Mouse (Mus musculus): Measurements from ENCODE around the gene Vopp1. TPM values are rescaled to one million over a fixed set of nuclear protein-coding genes. Genes with fewer than 3 reads are reported as not detected.

Gene Vopp1
- total and polyA plus RNA-seq, 2 experiments from 2014 or later: 16.2 to 20.3 TPM

GRCm38 (mm10) chr6:57743333-57743732 is 81.6 kb downstream of the Vopp1 start:
- Histone ChIP-seq H3K36me3 (replicated peaks; ENCODE audit: control insufficient read depth, insufficient read depth, low read length) (peaks cover 9% of the 10 kb centered on the region; the same call in 1 of the 2 replicates), H3K27me3 (ENCODE audit: control insufficient read depth, insufficient read depth, low read length) (no peaks in the 10 kb centered on the region), H3K9me3 (replicated peaks; ENCODE audit: control insufficient read depth, low read length) (no peaks in the 10 kb centered on the region), H3K4me2 (ENCODE audit: low read depth, low read length) (no peak overlapping the region), H3K4me3 (ENCODE audit: low read depth, low read length) (no peak overlapping the region), H3K9ac (replicated peaks; ENCODE audit: low read depth, low read length) (no peak overlapping the region), H3K4me1 (ENCODE audit: control insufficient read depth, insufficient read depth) (no peaks in the 10 kb centered on the region), H3K27ac (ENCODE audit: low read depth) (no peak overlapping the region)
- 56% methylated on average over 2 of the region's 2 CpGs for WGBS
- ATAC-seq (ENCODE audit: insufficient read depth, low read depth) (no peak), DNase-seq (ENCODE audit: low spot score) (no peak)
- TF ChIP-seq CTCF (IDR thresholded peaks at IDR 0.05; ENCODE audit: low read depth) (peak; percentile 40), EP300 (IDR thresholded peaks at IDR 0.05; ENCODE audit: low read depth) (no peak)

- H3K4me1 ChIP-seq (ENCODE audit: control insufficient read depth, insufficient read depth): no peaks in the 10 kb centered on the region
- no peaks in the 10 kb centered on the region for H3K9me3 ChIP-seq (replicated peaks; ENCODE audit: control insufficient read depth, low read length)
- no peak for DNase-seq (ENCODE audit: low spot score)
- H3K4me2 ChIP-seq (ENCODE audit: low read depth, low read length): no peak overlapping the region
- no peak for ATAC-seq (ENCODE audit: insufficient read depth, low read depth)
- peaks cover 14% of the 10 kb centered on the region for H3K36me3 ChIP-seq (replicated peaks; ENCODE audit: control insufficient read depth, insufficient read depth, low read length)
- TF ChIP-seq EP300 (IDR thresholded peaks at IDR 0.05; ENCODE audit: low read depth) (no peak), CTCF (IDR thresholded peaks at IDR 0.05; ENCODE audit: low read depth) (no peak)
- H3K9ac ChIP-seq (replicated peaks; ENCODE audit: low read depth, low read length): no peak overlapping the region
- WGBS: 97% methylated on average over 1 of the region's 1 CpGs
- no peaks in the 10 kb centered on the region for H3K27me3 ChIP-seq (ENCODE audit: control insufficient read depth, insufficient read depth, low read length)
- no peak overlapping the region for H3K4me3 ChIP-seq (ENCODE audit: low read depth, low read length)
- no peak overlapping the region for H3K27ac ChIP-seq (ENCODE audit: low read depth)
Observed at GRCm38 (mm10) chr6:57742749-57743148, 82.2 kb downstream of the Vopp1 start.

DNA sequence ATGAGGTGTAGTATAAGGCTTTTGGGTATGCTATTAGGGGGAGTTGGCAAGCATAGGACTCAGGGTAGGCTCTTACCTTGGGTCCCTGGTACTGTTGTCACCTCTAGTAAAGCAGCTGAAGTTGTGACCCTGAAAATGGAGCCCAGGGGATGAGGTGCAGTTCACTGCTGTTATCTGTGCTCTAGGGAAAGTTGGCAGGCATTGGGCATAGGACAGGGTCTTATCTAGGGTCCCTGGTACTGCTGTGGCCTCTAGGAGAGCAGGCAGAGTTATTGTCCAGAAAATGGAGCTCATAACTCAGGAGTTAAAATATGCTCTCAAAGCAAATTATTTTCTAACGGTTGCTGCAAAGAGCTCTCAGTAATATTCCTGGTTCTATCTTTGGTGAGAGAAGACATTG is 103.6 kb downstream of the Vopp1 start:
- Histone ChIP-seq H3K4me2 (ENCODE audit: low read depth, low read length) (no peak overlapping the region), H3K9ac (replicated peaks; ENCODE audit: low read depth, low read length) (no peak overlapping the region), H3K4me1 (ENCODE audit: control insufficient read depth, insufficient read depth) (peaks cover 7% of the 10 kb centered on the region), H3K36me3 (replicated peaks; ENCODE audit: control insufficient read depth, insufficient read depth, low read length) (peaks cover 23% of the 10 kb centered on the region), H3K27me3 (ENCODE audit: control insufficient read depth, insufficient read depth, low read length) (no peaks in the 10 kb centered on the region), H3K9me3 (replicated peaks; ENCODE audit: control insufficient read depth, low read length) (no peaks in the 10 kb centered on the region), H3K4me3 (ENCODE audit: low read depth, low read length) (no peak overlapping the region), H3K27ac (ENCODE audit: low read depth) (no peak overlapping the region)
- DNase-seq (ENCODE audit: low spot score) (no peak), ATAC-seq (ENCODE audit: insufficient read depth, low read depth) (no peak)
- TF ChIP-seq EP300 (IDR thresholded peaks at IDR 0.05; ENCODE audit: low read depth) (no peak), CTCF (IDR thresholded peaks at IDR 0.05; ENCODE audit: low read depth) (no peak)
- 42% methylated on average over 1 of the region's 1 CpGs for WGBS

- Histone ChIP-seq H3K27ac (ENCODE audit: low read depth) (no peak overlapping the region), H3K9me3 (replicated peaks; ENCODE audit: control insufficient read depth, low read length) (no peaks in the 10 kb centered on the region), H3K4me3 (ENCODE audit: low read depth, low read length) (no peak overlapping the region), H3K4me1 (ENCODE audit: control insufficient read depth, insufficient read depth) (no peaks in the 10 kb centered on the region), H3K9ac (replicated peaks; ENCODE audit: low read depth, low read length) (no peak overlapping the region), H3K4me2 (ENCODE audit: low read depth, low read length) (no peak overlapping the region), H3K27me3 (ENCODE audit: control insufficient read depth, insufficient read depth, low read length) (no peaks in the 10 kb centered on the region), H3K36me3 (replicated peaks; ENCODE audit: control insufficient read depth, insufficient read depth, low read length) (no peaks in the 10 kb centered on the region)
- ATAC-seq (ENCODE audit: insufficient read depth, low read depth) (no peak), DNase-seq (ENCODE audit: low spot score) (no peak)
- WGBS: 13% methylated on average over 1 of the region's 1 CpGs
- TF ChIP-seq EP300 (IDR thresholded peaks at IDR 0.05; ENCODE audit: low read depth): no peak
- no peak for TF ChIP-seq CTCF (IDR thresholded peaks at IDR 0.05; ENCODE audit: low read depth)
Observed at GRCm38 (mm10) chr6:57711726-57712125, 113.2 kb downstream of the Vopp1 start.

DNA sequence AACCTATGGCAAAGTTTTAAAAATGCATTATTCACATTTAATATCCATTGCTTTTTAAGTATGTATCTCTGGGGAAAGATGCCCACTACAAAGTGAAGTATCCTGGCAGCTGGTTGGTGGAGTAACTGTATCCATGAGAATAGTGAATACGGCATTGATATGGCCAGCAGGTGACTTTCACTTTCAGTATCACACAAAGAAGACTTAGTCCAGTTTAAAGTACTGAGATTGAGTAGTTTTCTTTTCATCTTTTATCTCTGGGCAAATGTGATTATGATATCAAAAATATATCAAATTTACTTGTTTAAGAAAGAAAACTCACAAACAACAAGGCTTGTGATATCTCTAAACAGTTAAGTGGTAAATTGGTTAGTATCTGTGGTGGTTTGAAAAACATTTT is 118.2 kb downstream of the Vopp1 start:
- Histone ChIP-seq H3K9me3 (replicated peaks; ENCODE audit: control insufficient read depth, low read length) (no peaks in the 10 kb centered on the region), H3K4me2 (ENCODE audit: low read depth, low read length) (no peak overlapping the region), H3K9ac (replicated peaks; ENCODE audit: low read depth, low read length) (no peak overlapping the region), H3K27ac (ENCODE audit: low read depth) (no peak overlapping the region), H3K27me3 (ENCODE audit: control insufficient read depth, insufficient read depth, low read length) (no peaks in the 10 kb centered on the region), H3K4me1 (ENCODE audit: control insufficient read depth, insufficient read depth) (peaks cover 10% of the 10 kb centered on the region; the same call in 1 of the 2 replicates), H3K36me3 (replicated peaks; ENCODE audit: control insufficient read depth, insufficient read depth, low read length) (no peaks in the 10 kb centered on the region), H3K4me3 (ENCODE audit: low read depth, low read length) (no peak overlapping the region)
- no peak for DNase-seq (ENCODE audit: low spot score)
- ATAC-seq (ENCODE audit: insufficient read depth, low read depth): no peak
- TF ChIP-seq CTCF (IDR thresholded peaks at IDR 0.05; ENCODE audit: low read depth) (no peak), EP300 (IDR thresholded peaks at IDR 0.05; ENCODE audit: low read depth) (no peak)
- WGBS: 87% methylated on average over 1 of the region's 1 CpGs

- peak; percentile 52 for DNase-seq (ENCODE audit: low spot score)
- no peaks in the 10 kb centered on the region for H3K36me3 ChIP-seq (replicated peaks; ENCODE audit: control insufficient read depth, insufficient read depth, low read length)
- no peaks in the 10 kb centered on the region for H3K9me3 ChIP-seq (replicated peaks; ENCODE audit: control insufficient read depth, low read length)
- peak overlapping the region; percentile 91 for H3K4me3 ChIP-seq (ENCODE audit: low read depth, low read length)
- H3K9ac ChIP-seq (replicated peaks; ENCODE audit: low read depth, low read length): peak overlapping the region; percentile 88
- no peak for TF ChIP-seq EP300 (IDR thresholded peaks at IDR 0.05; ENCODE audit: low read depth)
- no peak for TF ChIP-seq CTCF (IDR thresholded peaks at IDR 0.05; ENCODE audit: low read depth)
- H3K27ac ChIP-seq (ENCODE audit: low read depth): peak overlapping the region; percentile 94
- no peaks in the 10 kb centered on the region for H3K27me3 ChIP-seq (ENCODE audit: control insufficient read depth, insufficient read depth, low read length)
- H3K4me2 ChIP-seq (ENCODE audit: low read depth, low read length): peak overlapping the region; percentile 79
- WGBS: 8% methylated on average over 2 of the region's 2 CpGs
- peak; percentile 27 for ATAC-seq (ENCODE audit: insufficient read depth, low read depth)
- H3K4me1 ChIP-seq (ENCODE audit: control insufficient read depth, insufficient read depth): peaks cover 10% of the 10 kb centered on the region; the same call in 1 of the 2 replicates
Observed at GRCm38 (mm10) chr6:57703703-57704102, 121.3 kb downstream of the Vopp1 start.

All from heart, postnatal 0 days (tissue).